ENCODE assay signal across 26 mouse cellular contexts in the genomic region with DNA sequence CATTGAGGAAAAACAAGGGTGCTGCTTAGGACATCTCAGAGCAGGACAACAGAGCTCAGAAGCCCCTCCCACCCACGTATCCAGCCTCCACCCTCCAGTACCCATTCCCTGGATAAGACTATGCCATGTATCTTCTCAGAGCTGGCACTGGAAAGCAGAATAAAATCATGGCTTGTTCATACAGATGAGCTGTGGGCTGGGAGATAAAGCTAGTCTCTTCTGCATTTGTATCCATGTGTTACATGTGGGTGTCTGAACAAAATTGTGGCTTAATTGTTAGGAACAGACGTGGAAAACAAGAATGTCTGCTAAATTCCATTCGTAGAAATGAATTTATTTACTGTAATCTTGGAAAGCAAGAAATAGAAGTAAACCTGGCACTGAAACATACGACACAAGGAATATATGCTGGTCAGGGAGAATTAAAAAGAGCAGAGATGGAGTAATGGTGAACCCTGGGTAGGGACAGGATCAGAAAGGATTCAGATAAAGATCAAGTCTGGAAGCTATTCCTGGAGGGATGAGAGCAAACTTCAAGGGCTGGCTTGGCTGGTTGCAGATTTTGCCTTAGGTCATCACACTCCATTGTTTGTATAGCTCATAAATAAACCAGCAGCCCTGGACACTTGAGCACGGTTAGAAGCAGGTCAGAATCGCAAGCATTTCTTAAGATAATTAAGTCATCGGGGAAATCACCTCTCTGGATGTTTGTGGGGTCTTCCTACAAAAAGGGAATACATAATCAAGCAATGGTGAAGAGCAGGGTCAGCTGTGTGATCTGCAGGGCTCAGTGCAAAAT. TPM values are rescaled to one million over a fixed set of nuclear protein-coding genes. Genes with fewer than 3 reads are reported as not detected.
DNase-seq lines count a peak whose midpoint lies in the region; ATAC-seq and TF ChIP-seq lines count a peak whose summit lies in the region.
"Had no signal": no experiment of that assay in that cellular context is flagged by ENCODE, and none has a peak within 500 bp of the region (broad histone marks: within the 10 kb centered on the region; RNA-seq: fewer than 3 reads in every experiment).

No protein-coding gene starts in this region.

- ATAC-seq in frontal cortex, adult (ENCODE audit: low TSS enrichment): peak; percentile 89
- peak; percentile 89 for ATAC-seq in midbrain, embryonic 15.5 days (replicated peaks)
- ATAC-seq: activated CD4-positive, CD25-positive, alpha-beta regulatory T cell, adult 4 months; forebrain, embryonic 15.5 days had no signal

- 51% methylated on average over 7 of the region's 7 CpGs for WGBS in midbrain, embryonic 15.5 days
- 45% methylated on average over 7 of the region's 7 CpGs for WGBS in lung, adult 2 months

- no peak for TF ChIP-seq POLR2A in lung, adult 2 months (IDR thresholded peaks at IDR 0.05; ENCODE audit: borderline replicate concordance, extremely low read depth, low read depth, low read length)

- no peak for DNase-seq in frontal cortex, postnatal 25 days (ENCODE audit: low spot score in 2 of 2)
- DNase-seq in brain, adult 2 months (ENCODE audit: low read depth, low spot score): peak; percentile 24
- DNase-seq in layer of hippocampus, adult 9-11 months: peak; percentile 56
- DNase-seq in lung, adult 2 months: no peak
- no peak for DNase-seq in kidney, adult 18-20 months
- DNase-seq in thymus, postnatal 4 days: no peak
- DNase-seq: adrenal gland, adult 8-10 months; cerebellum, adult 11-12 months; cerebellum, adult 9-11 months; heart, adult 2 months; heart, postnatal 10 days; kidney, adult 2 months; kidney, postnatal 36 days; lung, postnatal 36 days; right cerebral cortex, postnatal 4 days had no signal

- H3K9ac ChIP-seq in midbrain, embryonic 15.5 days: no peak overlapping the region
- H3K9ac ChIP-seq: embryonic facial prominence, embryonic 13.5 days; forebrain, embryonic 15.5 days; heart, embryonic 13.5 days; hindbrain, embryonic 15.5 days; limb, embryonic 12.5 days; liver, embryonic 15.5 days had no signal

- no peaks in the 10 kb centered on the region for H3K9me3 ChIP-seq in midbrain, embryonic 15.5 days
- H3K9me3 ChIP-seq: embryonic facial prominence, embryonic 13.5 days; forebrain, embryonic 10.5 days; forebrain, embryonic 15.5 days; heart, embryonic 13.5 days; hindbrain, embryonic 15.5 days; limb, embryonic 12.5 days; liver, embryonic 15.5 days had no signal

- no peaks in the 10 kb centered on the region for H3K4me1 ChIP-seq in midbrain, embryonic 15.5 days
- H3K4me1 ChIP-seq in lung, adult 2 months (ENCODE audit: control insufficient read depth, insufficient read depth, low read length): no peaks in the 10 kb centered on the region
- H3K4me1 ChIP-seq: embryonic facial prominence, embryonic 13.5 days; forebrain, embryonic 10.5 days; forebrain, embryonic 15.5 days; heart, embryonic 13.5 days; hindbrain, embryonic 15.5 days; limb, embryonic 12.5 days; liver, embryonic 15.5 days had no signal

- no peak for TF ChIP-seq CTCF in lung, adult 2 months (IDR thresholded peaks at IDR 0.05; ENCODE audit: insufficient read depth, low read length)

- H3K4me3 ChIP-seq in midbrain, embryonic 15.5 days: no peak overlapping the region
- H3K4me3 ChIP-seq in lung, adult 2 months (replicated peaks; ENCODE audit: extremely low read depth, low read depth, low read length): no peak overlapping the region
- H3K4me3 ChIP-seq: embryonic facial prominence, embryonic 13.5 days; forebrain, embryonic 10.5 days; forebrain, embryonic 15.5 days; heart, adult 2 months; heart, embryonic 13.5 days; hindbrain, embryonic 15.5 days; limb, embryonic 12.5 days; liver, embryonic 15.5 days had no signal

- no peak overlapping the region for H3K4me2 ChIP-seq in midbrain, embryonic 15.5 days
- H3K4me2 ChIP-seq: embryonic facial prominence, embryonic 13.5 days; forebrain, embryonic 15.5 days; heart, embryonic 13.5 days; hindbrain, embryonic 15.5 days; limb, embryonic 12.5 days; liver, embryonic 15.5 days had no signal

- H3K36me3 ChIP-seq in midbrain, embryonic 15.5 days (replicated peaks): no peaks in the 10 kb centered on the region
- H3K36me3 ChIP-seq: embryonic facial prominence, embryonic 13.5 days; forebrain, embryonic 10.5 days; forebrain, embryonic 15.5 days; heart, embryonic 13.5 days; hindbrain, embryonic 15.5 days; limb, embryonic 12.5 days; liver, embryonic 15.5 days had no signal

- peak overlapping the region; percentile 57 for H3K27ac ChIP-seq in midbrain, embryonic 15.5 days
- H3K27ac ChIP-seq: embryonic facial prominence, embryonic 13.5 days; forebrain, embryonic 10.5 days; forebrain, embryonic 15.5 days; heart, adult 2 months; heart, embryonic 13.5 days; hindbrain, embryonic 15.5 days; limb, embryonic 12.5 days; liver, embryonic 15.5 days had no signal

- H3K27me3 ChIP-seq in midbrain, embryonic 15.5 days (replicated peaks): no peaks in the 10 kb centered on the region
- H3K27me3 ChIP-seq: CH12.LX; embryonic facial prominence, embryonic 13.5 days; forebrain, embryonic 15.5 days; heart, embryonic 13.5 days; hindbrain, embryonic 15.5 days; limb, embryonic 12.5 days; liver, embryonic 15.5 days had no signal

RNA-seq across cellular contexts. Expression of gene Nus1, which starts 46.8 kb away (rescaled TPM):
- 22.3 and 23.1 TPM in 2 replicates for polyA plus RNA-seq in midbrain, embryonic 15.5 days (2015; fragmentation: Nextera tagmentation; extraction: Ambion mirVana)
- polyA plus RNA-seq in lung, adult 2 months (2012; rRNA removed): 11.0 and 15.1 TPM in 2 replicates

Comparison
In these comparisons a context has a peak if more than half of its experiments do, and no peak if none do; other contexts are left out.
1. DNase-seq: peak in brain, adult 2 months (single experiment) and layer of hippocampus, adult 9-11 months (single experiment); none in frontal cortex, postnatal 25 days (0 of 2), lung, adult 2 months (single experiment), kidney, adult 18-20 months (single experiment) and thymus, postnatal 4 days (single experiment).